Mouse (Mus musculus) left cerebral cortex, adult 9 months (tissue): ENCODE data around the gene Wdr62.

ENCODE experiments used
- DNase-seq, 2 experiments: peaks; one replicate each; pipeline ENCODE4 v3.0.0; 2022; ENCODE audit warnings: low spot score in 2 of 2

Gene Wdr62

DNA sequence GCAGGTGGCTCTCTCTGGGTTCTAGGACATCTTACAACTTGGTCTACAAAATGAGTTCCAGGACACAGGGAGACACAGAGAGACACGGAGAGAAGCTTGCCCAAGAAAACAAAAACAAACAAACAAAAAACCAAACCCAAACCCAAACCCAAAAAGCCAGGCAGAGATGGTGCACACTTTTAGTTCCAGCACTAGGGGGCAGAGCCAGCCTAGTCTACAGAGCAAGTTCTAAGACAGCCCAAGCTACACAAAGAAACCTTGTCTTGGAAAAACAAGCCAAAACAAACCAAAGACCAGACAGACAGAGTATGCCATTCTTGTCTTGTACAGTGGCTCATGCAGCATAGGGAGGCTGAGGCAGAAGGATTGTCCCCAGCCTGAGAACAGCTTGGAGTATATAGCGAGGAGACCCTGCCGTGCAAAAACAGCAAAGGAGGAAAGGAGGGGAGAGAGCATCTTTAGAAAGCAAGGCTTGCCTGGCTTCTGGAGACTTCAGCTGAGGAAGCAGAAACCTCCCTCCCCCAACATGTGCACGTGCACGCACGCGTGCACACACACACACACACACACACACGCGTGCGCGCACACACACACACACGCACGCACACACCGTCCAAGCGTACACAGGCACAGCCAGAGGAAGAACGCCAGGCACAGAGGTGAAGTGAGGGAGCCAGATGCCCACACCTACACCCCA, 26.0 kb upstream of the Wdr62 start:
- DNase-seq, result no peak

DNA sequence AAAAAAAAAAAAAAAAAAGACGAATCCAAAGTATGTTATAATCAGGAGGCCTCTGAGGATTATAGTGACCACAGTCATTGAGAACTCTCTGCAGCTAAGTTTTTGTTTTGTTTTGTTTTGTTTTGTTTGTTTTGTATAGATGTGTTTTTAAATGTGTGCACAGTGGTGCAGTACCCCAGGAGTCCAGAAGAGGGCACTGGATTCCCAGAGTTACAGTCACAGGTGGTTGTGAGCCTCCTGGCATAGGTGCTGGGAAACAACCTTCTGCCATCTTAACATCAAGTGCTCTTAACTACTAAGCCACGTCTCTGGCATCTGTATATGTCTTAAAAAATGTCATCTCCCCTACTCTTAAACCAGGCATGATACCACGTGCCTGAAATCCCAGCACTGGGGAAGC, 20.7 kb upstream of the Wdr62 start:
- no peak for DNase-seq

DNA sequence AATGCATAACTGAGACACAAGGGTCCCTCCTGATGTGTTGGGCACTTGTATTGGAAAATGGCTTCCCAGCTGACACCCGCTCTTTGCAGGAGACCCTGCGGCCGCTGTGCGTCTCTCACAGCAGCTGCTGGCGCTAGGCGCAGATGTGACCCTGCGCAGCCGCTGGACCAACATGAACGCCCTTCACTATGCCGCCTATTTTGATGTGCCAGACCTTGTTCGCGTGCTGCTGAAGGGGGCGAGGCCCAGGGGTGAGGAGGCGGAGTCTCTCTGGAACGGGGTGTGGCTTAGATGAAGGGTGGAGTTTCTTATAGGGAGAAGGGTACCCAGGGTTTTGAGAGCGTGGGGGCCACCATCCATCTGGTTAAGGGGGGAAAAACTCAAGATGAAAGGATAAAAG, 17.0 kb upstream of the Wdr62 start:
- no peak for DNase-seq

DNA sequence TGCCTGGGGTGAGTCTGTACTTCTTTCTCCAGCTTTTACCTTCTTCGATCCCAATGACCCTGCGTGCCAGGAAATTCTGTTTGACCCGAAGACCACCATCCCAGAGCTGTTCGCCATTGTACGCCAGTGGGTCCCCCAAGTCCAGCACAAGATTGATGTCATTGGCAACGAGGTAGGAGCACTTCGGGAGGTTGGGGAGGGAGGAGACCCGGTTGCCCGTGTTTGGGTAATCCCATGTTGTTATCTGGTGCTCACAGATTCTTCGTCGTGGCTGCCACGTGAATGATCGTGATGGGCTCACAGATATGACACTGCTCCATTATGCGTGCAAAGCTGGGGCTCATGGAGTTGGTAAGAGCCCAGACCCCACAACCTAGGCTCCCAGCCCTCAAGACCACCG, 16.6 kb upstream of the Wdr62 start:
- DNase-seq, result no peak

- no peak for DNase-seq
Measured at GRCm38 (mm10) chr7:30295103-30295502, 14.9 kb upstream of the Wdr62 start.

- no peak for DNase-seq
Measured at GRCm38 (mm10) chr7:30294296-30294695, 14.1 kb upstream of the Wdr62 start.

- DNase-seq, result peak in 1 of 2 experiments; percentile 44
Measured at GRCm38 (mm10) chr7:30293795-30294194, 13.6 kb upstream of the Wdr62 start.

DNA sequence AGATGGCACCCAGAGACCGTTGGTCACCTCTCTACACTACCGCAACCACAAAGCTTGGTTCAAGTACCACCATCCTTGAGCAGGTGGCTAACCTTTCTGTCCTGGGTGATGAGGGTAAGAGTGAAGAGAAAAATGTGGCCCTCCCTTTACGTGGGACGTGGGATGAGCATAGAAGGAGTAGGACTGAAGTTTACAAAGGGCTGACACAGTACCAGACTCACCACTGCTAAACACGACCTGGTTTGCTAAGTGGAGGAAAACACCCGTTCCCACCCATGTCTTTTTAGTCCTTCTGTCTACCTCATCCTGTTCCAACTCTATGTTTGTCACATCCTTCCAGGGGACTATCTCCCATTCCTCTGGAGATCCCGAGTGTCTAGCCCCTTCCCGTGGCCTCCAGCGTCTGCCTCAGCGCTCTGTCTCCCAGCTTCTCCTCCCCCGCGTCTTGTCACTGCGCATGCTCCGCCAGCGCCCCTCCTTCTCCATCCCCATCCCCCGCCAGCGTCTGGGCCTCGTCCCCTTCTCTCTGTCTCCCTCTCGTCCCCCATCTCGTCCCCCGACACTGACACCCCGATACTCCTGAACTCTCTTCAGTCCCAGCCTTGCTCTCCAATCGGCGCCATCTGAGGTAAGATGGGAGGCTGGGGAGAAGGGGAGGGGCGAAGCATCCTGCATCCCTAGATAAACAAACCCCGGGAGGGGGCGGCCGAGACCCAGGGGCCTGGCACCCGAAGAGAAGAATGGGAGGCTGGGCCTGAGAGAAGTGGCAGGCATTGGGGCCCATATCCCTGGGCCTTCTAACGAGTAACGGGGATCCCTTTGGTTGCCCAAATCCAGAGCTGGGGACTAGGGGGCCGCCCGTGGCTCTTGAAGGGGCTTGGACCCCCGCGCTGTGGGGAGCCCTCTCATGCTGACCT, 11.3 kb upstream of the Wdr62 start, which contains the start of gene Clip3:
Gene Clip3 (plus strand): TSS at position 514 of the 917 bp plus-strand sequence.
- peak; percentile 76 to 92 for DNase-seq

DNA sequence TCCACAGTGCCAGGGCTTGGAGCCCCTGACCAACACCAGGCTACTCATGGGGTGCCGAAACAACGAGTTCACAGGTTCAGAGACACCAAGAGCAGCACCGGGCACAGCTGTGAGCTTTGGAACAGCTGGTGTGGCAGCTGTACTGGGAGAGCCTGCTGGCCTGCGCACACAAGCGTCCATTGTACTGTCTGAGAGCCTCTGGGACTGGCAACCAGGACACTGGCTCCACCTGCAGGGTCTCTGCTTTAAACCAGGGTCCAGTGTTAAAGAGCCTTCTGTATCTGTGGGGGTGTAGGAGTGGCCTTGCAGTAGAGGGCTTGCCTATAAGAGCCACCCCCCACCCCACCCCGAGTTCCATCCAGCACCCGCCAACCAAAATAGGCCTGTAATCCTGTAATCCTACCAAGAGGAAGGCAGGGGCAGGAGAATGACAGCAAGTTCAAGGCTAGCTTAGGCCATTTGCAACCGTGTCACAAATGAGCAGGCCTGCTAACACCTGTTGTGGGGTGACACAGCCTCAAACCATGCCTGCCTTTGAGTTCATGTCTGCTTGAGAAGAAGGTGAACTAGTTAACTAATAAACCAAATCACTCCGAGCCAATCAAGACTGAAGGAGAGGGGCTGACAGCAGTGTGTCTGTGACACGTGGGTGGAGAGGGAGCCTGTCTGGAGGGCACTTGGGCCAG, 9.6 kb upstream of the Wdr62 start:
- DNase-seq, result no peak

DNA sequence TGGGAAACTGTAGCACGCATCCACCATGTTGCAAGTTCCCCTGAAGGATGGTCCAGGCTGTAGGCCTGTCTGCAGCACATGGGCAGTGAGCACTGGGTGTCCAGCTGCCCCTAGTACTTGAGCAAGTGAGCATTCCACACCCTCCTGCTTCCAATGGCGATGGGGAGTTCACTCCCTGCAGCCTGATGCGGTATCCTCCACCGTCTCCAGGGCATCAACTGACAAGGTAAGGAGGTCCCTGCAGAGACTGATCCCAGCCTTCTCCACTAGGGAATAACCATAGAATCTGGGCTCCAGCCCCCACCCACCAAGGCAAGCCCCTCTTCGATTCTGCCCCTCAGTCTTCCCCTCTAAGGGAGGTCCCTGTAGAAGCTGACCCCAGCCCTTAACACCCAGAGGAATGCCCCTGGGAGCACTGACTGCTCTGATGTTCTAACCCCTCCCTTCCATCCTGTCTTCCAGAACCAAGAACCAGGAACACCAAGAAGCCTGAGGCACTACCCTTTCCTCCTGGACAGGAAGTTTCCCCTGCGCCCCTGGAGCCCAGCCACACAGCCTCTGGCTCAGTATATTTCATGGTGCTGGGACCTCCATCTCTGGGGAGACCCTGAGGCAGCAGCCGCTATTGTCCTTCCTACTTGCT, 9.0 kb upstream of the Wdr62 start:
- DNase-seq, result no peak

DNA sequence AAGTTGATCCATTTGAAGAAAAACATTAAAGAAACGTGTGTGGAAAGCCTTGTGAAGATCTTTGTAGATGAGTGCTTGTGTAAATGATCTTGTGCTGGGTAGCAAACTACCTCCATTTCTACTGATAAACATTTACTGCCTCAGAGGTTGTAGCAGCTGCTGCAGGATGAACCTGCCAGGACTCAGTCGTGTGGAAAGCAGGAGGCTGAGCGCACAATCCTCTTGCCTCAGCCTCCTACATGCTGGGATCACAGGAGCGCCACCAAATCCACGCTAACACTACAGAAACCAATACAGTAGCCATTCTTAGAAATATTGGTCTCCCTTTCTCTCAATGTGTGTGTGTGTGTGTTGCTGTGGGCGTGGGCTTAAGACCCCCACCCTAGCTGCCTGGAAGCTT, 7.8 kb upstream of the Wdr62 start:
- DNase-seq, result no peak

DNA sequence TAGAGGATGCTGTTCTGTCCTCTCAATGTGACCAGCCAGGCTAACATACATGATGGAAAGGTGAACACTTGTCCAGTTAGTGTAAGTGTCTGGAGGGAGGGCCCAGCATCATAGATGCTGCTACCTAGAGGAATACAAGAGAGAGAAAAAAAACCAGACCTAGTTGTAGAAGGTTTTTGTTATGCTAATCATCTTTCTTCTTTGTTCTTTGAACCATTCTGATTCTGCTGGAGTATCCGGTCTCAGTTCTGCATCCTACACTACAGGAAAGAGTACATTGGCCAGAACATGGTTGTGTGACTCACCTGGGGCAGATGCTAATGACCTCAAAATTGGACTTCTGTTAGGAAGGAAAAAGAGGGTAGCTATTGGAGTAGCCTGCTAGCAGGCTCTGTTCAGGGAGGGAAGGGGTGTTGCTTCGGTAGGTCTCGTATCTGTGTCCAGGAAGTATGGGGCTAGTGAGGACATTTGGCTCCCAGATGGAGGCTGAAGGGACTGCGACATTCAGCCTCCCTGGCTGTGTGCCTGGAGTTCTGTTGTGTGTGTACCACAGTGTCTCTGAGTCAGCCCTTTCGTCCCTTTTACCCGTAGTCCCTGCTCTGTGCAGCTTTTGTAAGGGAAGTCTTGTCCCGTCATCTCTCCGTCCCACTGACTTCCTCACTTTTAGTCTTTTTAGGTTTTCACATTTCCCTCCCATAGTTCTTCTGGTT, 6.6 kb upstream of the Wdr62 start:
- DNase-seq, result no peak

DNA sequence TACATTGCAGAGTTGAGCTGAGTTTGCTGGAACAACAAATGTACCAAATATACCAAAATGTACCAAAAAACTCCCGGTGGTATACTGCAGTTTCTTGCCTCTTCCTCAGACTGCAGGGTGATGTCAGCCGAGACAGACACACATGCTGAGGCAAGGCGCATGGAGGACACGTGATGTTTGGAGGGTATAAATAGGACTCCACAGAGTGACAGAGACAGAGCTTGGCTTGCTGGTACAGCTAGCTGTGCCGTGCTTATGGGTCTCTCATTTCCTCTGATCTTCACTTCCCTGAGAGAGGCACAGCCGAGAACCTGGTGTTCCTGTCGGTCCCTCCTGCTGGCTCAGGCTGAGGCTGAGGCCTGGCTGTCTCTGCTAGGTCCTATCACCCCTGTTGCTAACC, 2.5 kb upstream of the Wdr62 start:
- DNase-seq, result no peak

GRCm38 (mm10) chr7:30281522-30281921, 1.3 kb upstream of the Wdr62 start:
- no peak for DNase-seq

- peak; percentile 81 to 94 for DNase-seq
Measured at GRCm38 (mm10) chr7:30280670-30281138, 485 bp upstream of the Wdr62 start.

GRCm38 (mm10) chr7:30279536-30279935, 683 bp downstream of the Wdr62 start:
- DNase-seq, result no peak

GRCm38 (mm10) chr7:30278911-30279310, 1.3 kb downstream of the Wdr62 start:
- DNase-seq, result no peak

DNA sequence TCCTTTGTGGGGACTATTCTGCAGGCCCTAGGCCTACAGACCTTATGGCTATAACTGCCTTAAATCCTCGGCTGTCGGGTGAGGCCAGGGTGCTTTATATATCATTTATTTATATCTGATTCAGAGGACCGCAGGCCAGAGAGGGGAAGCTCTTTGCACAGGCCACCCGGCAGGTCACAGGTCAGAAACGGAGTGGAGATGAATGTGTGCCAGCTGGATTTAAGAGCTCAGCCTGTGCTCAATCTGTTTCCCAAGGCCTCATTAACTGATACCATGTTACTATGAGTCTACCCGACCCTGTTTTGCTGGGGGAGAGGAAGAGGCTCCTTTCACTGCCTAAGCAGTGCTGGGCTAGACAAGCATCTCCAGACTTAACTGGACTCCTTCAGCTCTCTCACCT, 5.8 kb downstream of the Wdr62 start:
- DNase-seq, result no peak

- DNase-seq, result no peak
Measured at GRCm38 (mm10) chr7:30269641-30270040, 10.6 kb downstream of the Wdr62 start.

- no peak for DNase-seq
Measured at GRCm38 (mm10) chr7:30266780-30267179, 13.4 kb downstream of the Wdr62 start.

- no peak for DNase-seq
Measured at GRCm38 (mm10) chr7:30265935-30266334, 14.3 kb downstream of the Wdr62 start.
